Mouse (Mus musculus) lung, postnatal 0 days (tissue): ENCODE results near the gene Cenpf. TPM values are rescaled to one million over a fixed set of nuclear protein-coding genes. Genes with fewer than 3 reads are reported as not detected.
A peak's percentile ranks its signal among the peaks of the same experiment; 100 is the strongest.

ENCODE experiments used
- ATAC-seq: fragments of 200-750 bp; cut with Nextera tagmentation; 2 replicates; pipeline ENCODE4 v1.8.0; 2017; ENCODE audit warnings: moderate library complexity
- DNase-seq: peaks from one replicate; pipeline ENCODE4 v3.0.0-alpha.2; 2016; ENCODE audit warnings: low spot score
- H3K27ac ChIP-seq: fragments of 300-500 bp; sonication (generic); 2 replicates; pipeline ENCODE4 v1.5.1; 2014; ENCODE audit warnings: antibody characterized with exemption, mild to moderate bottlenecking, low read length, mixed read lengths
- H3K27me3 ChIP-seq: fragments of 300-500 bp; sonication (generic); replicated peaks from 2 replicates; pipeline ENCODE4 v1.6.1; 2014; ENCODE audit warnings: low read length, mixed read lengths; ENCODE audit not compliant: insufficient read depth
- H3K36me3 ChIP-seq: fragments of 300-500 bp; sonication (generic); 2 replicates; pipeline ENCODE4 v1.6.1; 2014; ENCODE audit warnings: low read length, mixed read lengths; ENCODE audit not compliant: insufficient read depth
- H3K4me1 ChIP-seq: fragments of 300-500 bp; sonication (generic); 2 replicates; pipeline ENCODE4 v1.6.1; 2014; ENCODE audit warnings: antibody characterized with exemption, low read depth, low read length, mixed read lengths; ENCODE audit not compliant: insufficient read depth
- H3K4me2 ChIP-seq: fragments of 300-500 bp; sonication (generic); replicated peaks from 2 replicates; pipeline ENCODE4 v1.6.1; 2014; ENCODE audit warnings: low read depth, mild to moderate bottlenecking, low read length, moderate library complexity, mixed read lengths
- H3K4me3 ChIP-seq: fragments of 300-500 bp; sonication (generic); 2 replicates; pipeline ENCODE4 v1.5.1; 2014; ENCODE audit warnings: low read depth, low read length
- H3K9ac ChIP-seq: fragments of 300-500 bp; sonication (generic); replicated peaks from 2 replicates; pipeline ENCODE4 v1.6.1; 2014; ENCODE audit warnings: low read depth, mild to moderate bottlenecking
- H3K9me3 ChIP-seq: fragments of 300-500 bp; sonication (generic); 2 replicates; pipeline ENCODE4 v1.6.1; 2016; ENCODE audit warnings: low read length, mixed read lengths
- CTCF ChIP-seq: IDR thresholded peaks from 2 replicates; pipeline ENCODE4 v1.5.1; 2016; ENCODE audit warnings: antibody characterized with exemption, mild to moderate bottlenecking
- EP300 ChIP-seq: IDR thresholded peaks from 2 replicates; pipeline ENCODE4 v1.6.1; 2016; ENCODE audit warnings: antibody characterized with exemption, mild to moderate bottlenecking, control low read depth
- WGBS: fragments of 180-500 bp; shearing (Covaris S2); extraction: QIAGEN DNeasy Blood & Tissue Kit; methylation state at CpG from one replicate; pipeline ENCODE4 v1.1.7; 2014; 5-methylcytosine and 5-hydroxymethylcytosine counted together
- polyA plus RNA-seq: library from polyadenylated mRNA; unstranded; fragments of >200 nt; fragmentation: Nextera tagmentation; extraction: Ambion mirVana; gene quantifications from 2 replicates; pipeline ENCODE4 v1.2.1, GENCODE M21; 2015

The Cenpf gene
- polyA plus RNA-seq, 1 experiment from 2014 or later = 4.1 TPM

DNA sequence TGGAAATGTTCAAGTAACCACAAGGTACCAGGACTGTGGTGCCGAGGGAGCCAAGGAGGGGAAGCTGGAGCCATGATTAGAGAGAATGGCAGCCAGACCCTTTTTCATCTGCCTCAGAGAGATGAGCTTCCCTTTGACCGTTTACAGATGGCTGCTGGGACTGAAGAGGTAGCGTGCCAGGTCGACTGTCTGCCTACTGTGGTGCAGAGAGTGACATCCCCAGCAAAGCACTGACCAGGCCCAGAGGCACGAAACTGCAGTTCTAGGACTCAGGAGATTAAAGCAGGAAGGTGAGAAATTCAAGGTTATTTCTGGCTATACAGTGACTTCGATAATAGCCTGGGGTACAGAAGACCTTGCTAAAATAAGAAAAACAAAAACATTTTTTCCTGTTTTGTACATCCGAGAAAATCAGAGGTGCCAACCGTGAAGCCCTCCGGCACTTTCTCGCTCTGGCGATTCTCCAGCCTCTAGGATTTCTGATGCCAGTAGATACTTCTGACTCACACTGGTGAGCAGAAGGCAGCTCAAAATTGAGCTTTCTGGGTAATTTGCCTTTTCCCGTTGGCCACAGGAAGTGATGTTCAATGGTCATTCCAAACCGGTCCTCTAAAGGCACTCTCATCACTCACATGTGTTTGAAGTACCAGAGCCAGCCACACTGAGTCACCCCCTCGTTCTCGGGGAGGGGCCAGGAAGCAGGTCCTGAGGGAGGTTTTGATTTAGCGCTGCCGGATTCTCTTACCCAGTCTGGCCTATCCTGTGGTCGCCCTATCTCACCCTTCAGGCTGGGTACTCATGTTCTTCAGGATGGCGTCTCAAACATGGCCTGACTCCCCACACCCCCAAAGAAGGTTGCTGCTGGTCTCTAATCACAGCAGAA lies 28.3 kb upstream of the Cenpf start:
- peak; percentile 89 for ATAC-seq
- H3K27ac ChIP-seq = no peak overlapping the region
- DNase-seq = peak; percentile 81
- H3K4me1 ChIP-seq = no peaks in the 10 kb centered on the region
- no peaks in the 10 kb centered on the region for H3K36me3 ChIP-seq
- WGBS = 44% methylated on average over 19 of the region's 19 CpGs
- no peak overlapping the region for H3K4me3 ChIP-seq
- no peaks in the 10 kb centered on the region for H3K9me3 ChIP-seq
- H3K4me2 ChIP-seq = no peak overlapping the region
- no peaks in the 10 kb centered on the region for H3K27me3 ChIP-seq
- H3K9ac ChIP-seq = no peak overlapping the region
- TF ChIP-seq EP300 = no peak
- peak; percentile 37 for TF ChIP-seq CTCF

DNA sequence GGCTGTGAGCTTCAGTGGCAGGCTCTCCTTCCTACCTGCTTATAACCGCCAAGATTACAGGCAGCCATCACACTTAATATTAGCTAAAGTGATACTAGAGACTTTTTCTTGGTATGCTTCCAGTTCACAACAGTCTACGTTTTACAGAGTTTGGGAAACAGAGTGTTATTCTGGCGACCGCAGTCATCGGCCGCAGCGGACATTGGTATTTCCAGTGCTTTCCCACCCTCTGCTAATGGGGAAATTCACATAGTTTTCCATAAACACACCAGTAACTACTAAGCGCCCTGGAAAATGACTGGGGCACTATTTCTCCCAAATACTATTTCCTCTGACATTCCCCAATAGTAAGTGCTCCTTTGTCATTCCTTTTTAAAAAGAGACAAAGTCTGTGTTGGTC lies 21.1 kb upstream of the Cenpf start:
- 64% methylated on average over 8 of the region's 8 CpGs for WGBS
- no peaks in the 10 kb centered on the region for H3K4me1 ChIP-seq
- H3K36me3 ChIP-seq = no peaks in the 10 kb centered on the region
- H3K9ac ChIP-seq = no peak overlapping the region
- H3K9me3 ChIP-seq = no peaks in the 10 kb centered on the region
- no peak overlapping the region for H3K27ac ChIP-seq
- H3K4me2 ChIP-seq = no peak overlapping the region
- no peaks in the 10 kb centered on the region for H3K27me3 ChIP-seq
- H3K4me3 ChIP-seq = no peak overlapping the region
- ATAC-seq (no peak), DNase-seq (no peak)
- TF ChIP-seq CTCF (no peak), EP300 (no peak)

GRCm38 (mm10) chr1:189707419-189707818 lies 19.5 kb upstream of the Cenpf start:
- H3K4me3 ChIP-seq = no peak overlapping the region
- no peaks in the 10 kb centered on the region for H3K4me1 ChIP-seq
- WGBS = 46% methylated on average over 5 of the region's 5 CpGs
- DNase-seq (no peak), ATAC-seq (no peak)
- no peak for TF ChIP-seq CTCF
- no peak for TF ChIP-seq EP300
- H3K36me3 ChIP-seq = no peaks in the 10 kb centered on the region
- no peak overlapping the region for H3K4me2 ChIP-seq
- H3K9me3 ChIP-seq = no peaks in the 10 kb centered on the region
- H3K27me3 ChIP-seq = no peaks in the 10 kb centered on the region
- no peak overlapping the region for H3K9ac ChIP-seq
- H3K27ac ChIP-seq = no peak overlapping the region

DNA sequence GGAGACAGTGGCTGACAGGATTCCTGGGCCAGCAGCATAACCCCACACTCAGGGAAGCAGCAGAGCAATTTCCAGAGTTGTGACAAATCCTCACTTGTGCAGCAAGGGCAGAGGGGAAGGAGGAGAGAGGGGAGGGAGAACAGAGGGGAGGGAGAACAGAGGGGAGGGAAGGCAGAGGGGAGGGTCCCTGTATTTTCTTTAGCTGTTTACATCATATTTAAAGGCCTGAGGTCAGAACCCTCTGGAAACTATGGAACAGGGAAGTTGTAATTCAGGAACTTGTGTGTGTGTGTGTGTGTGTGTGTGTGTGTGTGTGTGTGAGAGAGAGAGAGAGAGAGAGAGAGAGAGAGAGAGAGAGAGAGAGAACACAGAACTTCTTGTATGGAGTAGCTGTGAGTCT lies 19.1 kb upstream of the Cenpf start:
- DNase-seq = no peak

GRCm38 (mm10) chr1:189706040-189706645 lies 18.3 kb upstream of the Cenpf start:
- Histone ChIP-seq H3K4me2 (no peak overlapping the region), H3K4me1 (no peaks in the 10 kb centered on the region), H3K27me3 (no peaks in the 10 kb centered on the region), H3K36me3 (no peaks in the 10 kb centered on the region), H3K9me3 (no peaks in the 10 kb centered on the region), H3K4me3 (no peak overlapping the region), H3K9ac (no peak overlapping the region), H3K27ac (no peak overlapping the region)
- ATAC-seq (peak; percentile 23), DNase-seq (peak; percentile 42)
- 50% methylated on average over 12 of the region's 12 CpGs for WGBS
- no peak for TF ChIP-seq EP300
- TF ChIP-seq CTCF = no peak

More for the DNA sequence above, 19.1 kb upstream of the Cenpf start:
- Histone ChIP-seq H3K27ac (no peak overlapping the region), H3K4me3 (no peak overlapping the region), H3K9ac (no peak overlapping the region), H3K4me1 (no peaks in the 10 kb centered on the region), H3K4me2 (no peak overlapping the region), H3K9me3 (no peaks in the 10 kb centered on the region), H3K36me3 (no peaks in the 10 kb centered on the region), H3K27me3 (no peaks in the 10 kb centered on the region)
- TF ChIP-seq CTCF (no peak), EP300 (no peak)
- ATAC-seq = no peak

GRCm38 (mm10) chr1:189703591-189703990 lies 15.7 kb upstream of the Cenpf start:
- ATAC-seq (no peak), DNase-seq (no peak)
- WGBS = 66% methylated on average over 7 of the region's 7 CpGs
- no peak overlapping the region for H3K4me3 ChIP-seq
- no peaks in the 10 kb centered on the region for H3K27me3 ChIP-seq
- H3K9me3 ChIP-seq = no peaks in the 10 kb centered on the region
- H3K27ac ChIP-seq = no peak overlapping the region
- H3K36me3 ChIP-seq = no peaks in the 10 kb centered on the region
- no peak overlapping the region for H3K9ac ChIP-seq
- no peak overlapping the region for H3K4me2 ChIP-seq
- TF ChIP-seq CTCF (no peak), EP300 (no peak)
- no peaks in the 10 kb centered on the region for H3K4me1 ChIP-seq
